In genomic region chr11:103990049-103990557, GRCm38 (mm10) we compare ENCODE assay signal across 8 mouse cellular contexts. TPM values are rescaled to one million over a fixed set of nuclear protein-coding genes. Genes with fewer than 3 reads are reported as not detected.
DNase-seq lines count a peak whose midpoint lies in the region; ATAC-seq and TF ChIP-seq lines count a peak whose summit lies in the region.
"Not testable (repeated sequence)": the region's sequence is repeated elsewhere in the genome, so short reads cannot be mapped to it uniquely, and the experiment has no call there.

No protein-coding gene starts in this region.

- not testable (repeated sequence) for TF ChIP-seq CTCF in heart, adult 2 months (IDR thresholded peaks at IDR 0.05); lung, embryonic 14.5 days (IDR thresholded peaks at IDR 0.05; ENCODE audit: low read depth)

- peak; percentile 75 for ATAC-seq in embryonic facial prominence, embryonic 15.5 days (ENCODE audit: insufficient number of reproducible peaks, low FRiP score, low TSS enrichment, low read depth)
- ATAC-seq in hindbrain, embryonic 13.5 days (ENCODE audit: low FRiP score) = peak; percentile 52
- ATAC-seq in lung, embryonic 14.5 days (ENCODE audit: insufficient read depth) = peak; percentile 80
- ATAC-seq in midbrain, embryonic 13.5 days = peak; percentile 74

- H3K4me1 ChIP-seq in embryonic facial prominence, embryonic 15.5 days; heart, adult 2 months (ENCODE audit: control insufficient read depth, insufficient read depth, low read length); hindbrain, embryonic 13.5 days (replicated peaks); lung, embryonic 14.5 days (ENCODE audit: insufficient read depth); midbrain, embryonic 13.5 days (replicated peaks): not testable (repeated sequence)

- not testable (repeated sequence) for H3K9me3 ChIP-seq in embryonic facial prominence, embryonic 15.5 days (replicated peaks); hindbrain, embryonic 13.5 days; lung, embryonic 14.5 days (ENCODE audit: low read depth, low read length); midbrain, embryonic 13.5 days

- not testable (repeated sequence) for TF ChIP-seq EP300 in heart, adult 2 months (IDR thresholded peaks at IDR 0.05; ENCODE audit: insufficient read depth, low read depth, low read length)

- 17% methylated on average over 12 of the region's 12 CpGs for WGBS in embryonic facial prominence, embryonic 15.5 days
- 22% methylated on average over 12 of the region's 12 CpGs for WGBS in heart, adult 2 months
- WGBS in hindbrain, embryonic 13.5 days = 13% methylated on average over 12 of the region's 12 CpGs
- 15% methylated on average over 12 of the region's 12 CpGs for WGBS in lung, embryonic 14.5 days
- 11% methylated on average over 12 of the region's 12 CpGs for WGBS in midbrain, embryonic 13.5 days

- H3K36me3 ChIP-seq in embryonic facial prominence, embryonic 15.5 days; heart, adult 2 months (ENCODE audit: control insufficient read depth, insufficient read depth, low read length); lung, embryonic 14.5 days (ENCODE audit: insufficient read depth): not testable (repeated sequence)
- peaks cover 11% of the 10 kb centered on the region for H3K36me3 ChIP-seq in hindbrain, embryonic 13.5 days
- peaks cover 11% of the 10 kb centered on the region for H3K36me3 ChIP-seq in midbrain, embryonic 13.5 days

- H3K4me3 ChIP-seq in embryonic facial prominence, embryonic 15.5 days (replicated peaks); heart, adult 2 months; hindbrain, embryonic 13.5 days; lung, embryonic 14.5 days (ENCODE audit: low read depth, low read length); midbrain, embryonic 13.5 days (replicated peaks): not testable (repeated sequence)

- intact Hi-C loops in heart, adult 2 months (cut with DNase I) = not testable (repeated sequence)

- H3K27me3 ChIP-seq in embryonic facial prominence, embryonic 15.5 days; heart, adult 2 months (ENCODE audit: control insufficient read depth, insufficient read depth, low read length); hindbrain, embryonic 13.5 days; lung, embryonic 14.5 days (ENCODE audit: insufficient read depth, low read length); midbrain, embryonic 13.5 days: not testable (repeated sequence)

- not testable (repeated sequence) for TF ChIP-seq POLR2A in heart, adult 2 months (IDR thresholded peaks at IDR 0.05; ENCODE audit: insufficient read depth, low read depth, low read length)

- H3K79me2 ChIP-seq in heart, adult 2 months (replicated peaks; ENCODE audit: control insufficient read depth, insufficient read depth, low read length) = not testable (repeated sequence)

- DNase-seq in R1 (ENCODE audit: low read depth, low spot score) = peak; percentile 80
- DNase-seq in heart, adult 2 months = peak; percentile 24 to 45
- DNase-seq in kidney, postnatal 10 days = peak; percentile 59
- peak; percentile 58 for DNase-seq in lung, embryonic 14.5 days
- peak; percentile 30 for DNase-seq in testis, postnatal 14 days (ENCODE audit: low spot score)

- H3K27ac ChIP-seq in embryonic facial prominence, embryonic 15.5 days (replicated peaks); heart, adult 2 months; hindbrain, embryonic 13.5 days; lung, embryonic 14.5 days (ENCODE audit: low read depth); midbrain, embryonic 13.5 days: not testable (repeated sequence)

- not testable (repeated sequence) for H3K4me2 ChIP-seq in embryonic facial prominence, embryonic 15.5 days (replicated peaks); hindbrain, embryonic 13.5 days; lung, embryonic 14.5 days; midbrain, embryonic 13.5 days (replicated peaks)

- not testable (repeated sequence) for H3K9ac ChIP-seq in embryonic facial prominence, embryonic 15.5 days; heart, adult 2 months (ENCODE audit: low read depth, low read length); hindbrain, embryonic 13.5 days; lung, embryonic 14.5 days; midbrain, embryonic 13.5 days (replicated peaks)

RNA-seq across cellular contexts. Expression of gene Arf2, which starts 23.6 kb away (rescaled TPM):
- 64.5 and 65.3 TPM in 2 replicates for polyA plus RNA-seq in embryonic facial prominence, embryonic 15.5 days (2015; fragmentation: Nextera tagmentation; extraction: Ambion mirVana)
- total RNA-seq in heart, adult 2 months (2021) = 10 to 100 TPM; 27.8 to 33.5 TPM
- 13.7 and 25.2 TPM in 2 replicates for polyA plus RNA-seq in heart, adult 2 months (2012; rRNA removed)
- polyA plus RNA-seq in hindbrain, embryonic 13.5 days (2015; fragmentation: Nextera tagmentation; extraction: Ambion mirVana) = 181 and 195 TPM in 2 replicates
- 66.5 and 70.4 TPM in 2 replicates for polyA plus RNA-seq in lung, embryonic 14.5 days (2014; fragmentation: Nextera tagmentation; extraction: Ambion mirVana)
- polyA plus RNA-seq in midbrain, embryonic 13.5 days (2015; fragmentation: Nextera tagmentation; extraction: Ambion mirVana) = 195 and 211 TPM in 2 replicates

RNA-seq across cellular contexts. Expression of gene Nsf, which starts 36.2 kb away (rescaled TPM):
- polyA plus RNA-seq in embryonic facial prominence, embryonic 15.5 days (2015; fragmentation: Nextera tagmentation; extraction: Ambion mirVana) = 47.0 and 51.4 TPM in 2 replicates
- total RNA-seq in heart, adult 2 months (2021) = 10 to 100 TPM; 26.9 to 28.7 TPM
- polyA plus RNA-seq in heart, adult 2 months (2012; rRNA removed) = 14.0 and 16.5 TPM in 2 replicates
- 128 and 133 TPM in 2 replicates for polyA plus RNA-seq in hindbrain, embryonic 13.5 days (2015; fragmentation: Nextera tagmentation; extraction: Ambion mirVana)
- 44.3 and 50.1 TPM in 2 replicates for polyA plus RNA-seq in lung, embryonic 14.5 days (2014; fragmentation: Nextera tagmentation; extraction: Ambion mirVana)
- polyA plus RNA-seq in midbrain, embryonic 13.5 days (2015; fragmentation: Nextera tagmentation; extraction: Ambion mirVana) = 113 and 138 TPM in 2 replicates

Comparison
In these comparisons a context has a peak if more than half of its experiments do, and no peak if none do; other contexts are left out.
1. DNase-seq: peak in every context shown above with its lines; median percentile 80 in R1; 59 in kidney, postnatal 10 days; 58 in lung, embryonic 14.5 days; 34 in heart, adult 2 months; 30 in testis, postnatal 14 days.